Mouse (Mus musculus) adrenal gland, adult 8-10 months (tissue): ENCODE data around the gene Gm21915. TPM values are rescaled to one million over a fixed set of nuclear protein-coding genes. Genes with fewer than 3 reads are reported as not detected.

Experiments
- DNase-seq: peaks from one replicate; pipeline ENCODE4 v3.0.0; 2022
- total RNA-seq, 4 experiments: library from RNA; stranded (reverse); gene quantifications; 2 replicates each; pipeline ENCODE4 v1.2.4; 2022

The Gm21915 gene
- total RNA-seq, 4 experiments from 2014 or later: not detected

DNA sequence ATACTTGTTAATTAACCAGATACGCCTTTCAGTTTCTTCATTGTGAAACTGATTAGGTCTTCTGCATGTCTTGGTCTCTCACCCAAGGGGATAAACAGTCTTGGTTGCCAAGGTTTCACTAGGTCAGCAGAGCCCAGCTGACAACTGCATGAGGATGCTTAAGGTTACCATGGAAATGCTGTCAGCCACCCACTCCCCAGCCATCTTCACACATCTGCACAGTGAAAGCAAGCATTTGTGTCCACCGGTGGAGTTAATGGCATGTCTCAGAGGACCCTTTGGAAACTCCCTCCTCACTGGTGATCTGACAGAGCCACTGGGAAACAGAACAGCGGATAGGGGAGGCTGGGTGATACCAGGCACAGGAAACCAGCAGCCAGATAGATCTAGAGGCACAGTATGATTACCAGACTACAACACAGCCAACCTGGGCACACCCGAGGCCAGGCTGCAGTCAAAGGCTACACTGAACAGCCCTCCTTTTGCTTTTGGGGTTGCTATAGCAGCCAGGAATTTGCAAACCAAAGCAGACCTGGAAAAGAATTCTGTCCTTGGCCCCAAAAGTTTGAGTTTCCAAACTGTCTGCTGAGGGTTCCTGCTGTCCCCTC, 1.0 kb downstream of the Gm21915 start:
- DNase-seq: no peak

DNA sequence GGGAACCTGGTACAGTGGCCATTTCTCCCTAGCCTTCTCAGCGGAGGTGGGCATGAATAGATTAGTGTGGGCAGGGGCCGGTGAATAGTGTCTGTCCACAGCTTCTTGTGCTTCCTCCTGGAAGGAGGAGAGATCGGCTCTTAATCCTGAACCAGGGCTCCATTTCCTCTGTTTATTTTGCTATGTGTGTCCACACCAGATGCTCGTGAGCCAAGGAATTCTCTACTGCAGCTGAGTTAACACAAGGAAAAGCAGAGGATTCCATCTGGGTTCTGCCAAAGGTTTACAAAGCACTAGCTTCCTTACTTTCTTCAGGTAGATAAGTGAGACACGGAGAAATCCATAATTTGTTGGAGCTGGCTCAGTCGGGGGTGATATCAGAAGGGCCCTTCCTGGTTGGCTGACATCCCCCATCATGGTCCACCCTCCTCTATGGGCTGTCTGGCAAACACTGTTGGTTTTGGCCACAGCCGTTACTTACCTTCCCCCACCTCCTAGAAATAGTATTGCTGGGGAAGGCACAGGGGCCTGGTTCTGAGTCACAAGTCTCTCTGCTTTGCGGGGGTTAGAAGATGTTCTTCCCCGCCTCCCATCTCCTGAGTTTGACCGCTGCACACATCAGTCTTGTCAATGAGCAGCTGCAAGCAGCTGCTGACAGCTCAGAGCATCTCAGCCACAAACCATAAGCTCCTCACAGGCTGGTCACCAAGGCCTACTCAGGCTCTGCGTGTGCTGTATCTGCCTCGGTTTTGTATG, 5.0 kb downstream of the Gm21915 start:
- DNase-seq: no peak

DNA sequence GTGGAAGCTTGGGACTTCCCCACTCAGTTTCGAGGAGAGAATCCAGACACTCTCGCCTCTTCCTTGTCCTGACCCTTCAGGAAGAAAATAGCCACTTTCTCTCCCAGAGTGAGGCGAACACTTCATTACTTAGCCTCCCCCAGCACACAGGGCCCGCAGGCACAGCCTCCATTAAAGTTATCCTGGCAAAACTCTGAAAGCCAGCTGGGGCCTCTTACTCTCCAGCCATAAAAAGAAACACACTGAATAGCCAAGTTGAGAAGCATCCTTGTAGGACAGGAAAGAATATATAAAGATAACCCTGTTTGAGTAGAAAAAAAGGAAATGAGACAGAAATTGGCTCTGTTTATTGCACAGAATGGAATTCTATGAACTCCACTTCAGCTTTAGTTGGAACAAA, 8.2 kb downstream of the Gm21915 start:
- DNase-seq: no peak

DNA sequence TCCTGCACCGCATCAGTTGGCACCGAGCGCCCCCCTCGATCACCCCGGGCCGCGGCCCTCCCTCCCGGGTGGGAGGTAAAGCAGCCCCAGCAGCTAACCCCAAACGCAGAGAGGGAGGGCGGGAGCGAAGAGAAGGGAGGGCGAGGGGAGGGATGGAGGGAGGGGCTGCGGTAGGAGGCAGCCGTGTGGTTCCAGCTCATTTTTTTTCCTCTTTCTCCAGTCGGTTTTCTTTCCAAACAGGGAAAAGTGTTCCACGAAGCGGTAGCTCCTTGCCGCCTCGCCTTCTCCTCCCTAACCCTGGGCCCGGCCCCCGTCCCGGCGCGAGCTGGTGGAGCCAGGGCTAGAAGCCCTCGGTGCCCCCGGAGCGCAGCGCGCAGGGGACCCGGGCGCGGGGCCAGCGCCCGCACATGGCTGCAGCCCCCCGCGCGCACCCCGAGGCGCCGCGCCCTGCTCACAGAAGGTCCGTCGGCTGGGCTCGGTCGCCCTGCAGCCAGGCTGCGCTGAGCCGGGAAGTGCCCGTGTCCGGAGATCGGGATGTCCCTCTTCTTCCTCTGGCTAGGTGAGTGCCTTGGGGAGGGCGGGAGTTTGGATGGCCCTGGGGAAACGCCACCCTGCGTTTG, 15.5 kb downstream of the Gm21915 start, which contains the start of gene Clmp:
Clmp (plus strand) TSS at position 162 of the 620 bp plus-strand sequence.
- DNase-seq: no peak

DNA sequence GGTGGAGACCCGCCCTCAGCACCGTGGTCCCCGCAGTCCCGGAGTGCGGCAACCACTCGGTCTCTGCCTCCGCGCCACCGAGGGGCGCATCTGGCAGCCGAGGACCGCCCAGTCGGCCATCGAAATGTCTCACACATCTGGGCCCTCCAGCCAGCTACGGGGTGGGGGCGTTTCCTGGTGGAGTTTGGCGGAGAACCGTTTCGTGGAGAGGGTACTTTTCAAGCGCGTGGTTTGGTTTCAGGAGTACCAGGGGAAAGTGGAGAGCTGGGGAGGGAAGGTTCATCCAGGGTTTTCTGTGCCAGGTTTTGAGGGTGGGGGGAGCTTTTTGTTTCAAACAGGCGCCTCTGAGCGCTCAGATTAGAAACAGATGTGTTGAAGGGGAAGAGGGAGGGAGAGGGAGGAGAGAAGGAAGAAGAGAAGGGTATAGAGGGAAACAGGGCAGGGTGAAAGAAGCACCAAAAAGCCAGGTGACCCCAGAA, 16.0 kb downstream of the Gm21915 start:
- DNase-seq: no peak

DNA sequence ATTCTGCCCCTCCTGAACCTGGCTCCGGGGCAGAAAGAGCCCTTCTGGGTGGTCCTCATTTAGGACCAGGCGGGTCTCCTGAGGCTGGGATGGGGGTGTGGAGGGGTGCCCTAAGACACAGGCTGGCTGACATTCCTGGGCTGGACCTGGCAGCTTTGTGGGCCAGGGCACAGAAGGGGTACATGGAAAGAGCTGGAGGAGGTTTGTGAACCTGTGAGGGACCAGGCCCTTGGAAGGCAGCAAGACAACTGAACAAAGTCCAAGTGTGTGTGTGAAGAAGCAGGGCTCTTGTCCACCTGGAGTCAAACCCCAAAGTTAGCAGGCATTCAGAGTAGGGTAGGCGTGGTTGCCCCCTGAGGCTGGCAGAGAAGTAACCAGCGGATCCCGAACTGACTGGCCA, 16.6 kb downstream of the Gm21915 start:
- DNase-seq: no peak

DNA sequence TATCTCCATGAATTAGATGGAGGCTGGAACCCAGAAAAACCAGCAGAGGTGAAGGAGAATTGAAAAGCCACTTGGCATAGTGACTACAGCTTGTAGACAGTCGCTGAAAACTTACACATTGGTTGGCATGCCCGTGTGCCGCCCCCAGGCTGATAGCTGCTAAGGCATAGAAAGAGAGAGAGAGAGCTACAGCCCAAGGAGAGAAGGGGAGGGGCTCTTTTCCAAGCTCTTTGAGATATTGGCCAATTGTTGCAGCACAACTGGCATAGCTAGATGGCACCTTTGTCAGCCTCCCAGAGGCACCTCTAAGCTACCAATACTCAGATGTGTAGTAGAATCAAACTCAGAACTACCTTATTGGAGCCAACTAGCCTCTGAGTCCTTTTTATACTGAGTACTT, 17.1 kb downstream of the Gm21915 start:
- no peak for DNase-seq

DNA sequence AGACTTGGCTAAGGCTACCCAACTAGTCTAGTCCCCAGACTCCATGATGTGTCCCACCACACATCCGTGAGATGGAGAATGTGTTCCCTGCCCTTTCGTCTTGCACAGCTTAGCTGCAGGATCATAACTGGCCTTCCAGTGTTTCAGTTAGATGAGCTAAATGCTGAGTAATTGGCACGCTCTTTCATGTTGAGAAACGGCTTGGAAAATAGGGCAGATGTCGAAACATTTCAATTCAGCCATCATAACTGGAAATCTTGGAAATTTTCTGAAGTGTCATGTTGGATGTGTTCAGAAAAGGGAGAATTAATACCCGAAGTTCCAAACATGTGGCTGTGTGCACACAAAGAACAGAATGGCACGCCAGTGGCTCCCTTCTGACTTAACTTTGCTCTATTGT, 20.1 kb downstream of the Gm21915 start:
- peak; percentile 30 for DNase-seq

DNA sequence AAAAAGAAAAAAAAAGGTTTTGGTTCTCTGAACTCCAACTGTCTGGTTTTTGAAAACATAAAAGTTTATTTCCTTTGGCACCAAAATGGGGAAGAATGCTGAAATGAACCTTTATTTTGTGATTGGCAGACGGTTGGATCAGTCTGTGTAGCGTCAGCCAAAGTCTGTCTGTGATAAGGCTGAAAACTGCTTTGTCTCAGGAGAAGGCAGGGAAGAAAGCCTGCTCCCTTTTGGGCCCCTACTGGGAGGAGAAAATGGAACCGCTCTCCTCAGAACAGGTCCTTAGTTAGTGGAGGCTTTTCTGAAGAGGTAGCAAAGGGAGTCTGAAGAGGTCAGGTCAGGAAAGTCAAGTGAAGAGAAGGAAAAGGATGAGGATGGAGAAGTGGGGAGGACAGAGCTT, 22.6 kb downstream of the Gm21915 start:
- no peak for DNase-seq

DNA sequence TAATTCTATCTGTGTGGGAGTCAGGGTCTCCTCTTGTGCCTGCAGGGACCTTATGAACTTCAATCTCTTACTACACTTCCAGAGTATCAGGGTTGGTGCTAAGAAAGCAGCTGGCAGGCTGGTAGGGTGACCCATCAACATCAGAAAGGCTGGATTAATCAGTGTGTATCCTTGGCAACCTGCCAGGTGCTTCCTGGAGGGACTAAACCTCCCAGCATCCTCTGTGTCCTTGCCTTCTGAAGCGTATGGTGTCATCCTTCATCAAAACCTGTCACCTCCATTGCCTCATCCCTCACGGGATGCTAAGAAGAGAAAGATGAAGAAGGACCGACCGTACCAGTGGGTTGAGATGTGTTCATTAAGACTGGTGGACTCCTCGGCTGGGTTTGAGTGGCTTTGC, 23.4 kb downstream of the Gm21915 start:
- peak; percentile 46 for DNase-seq

DNA sequence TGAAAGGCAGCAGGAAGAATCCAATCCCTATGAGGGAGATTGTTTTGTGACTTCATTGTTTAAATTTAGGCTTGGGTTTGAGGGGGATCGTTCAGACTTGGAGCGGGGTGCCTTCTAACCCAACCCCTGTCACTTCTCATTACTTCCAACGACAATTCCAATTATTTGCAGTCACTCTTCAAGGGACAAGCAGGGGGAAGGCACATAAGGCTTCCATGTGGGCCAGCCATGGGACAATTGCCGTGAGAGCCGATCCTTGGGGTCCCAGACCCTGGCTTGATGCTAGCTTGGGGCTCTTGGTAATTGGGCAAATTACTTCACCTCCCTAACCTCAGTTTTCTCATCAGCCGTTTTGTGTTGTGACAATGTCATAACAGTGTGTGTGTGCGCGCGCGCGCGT, 23.9 kb downstream of the Gm21915 start:
- DNase-seq: no peak

DNA sequence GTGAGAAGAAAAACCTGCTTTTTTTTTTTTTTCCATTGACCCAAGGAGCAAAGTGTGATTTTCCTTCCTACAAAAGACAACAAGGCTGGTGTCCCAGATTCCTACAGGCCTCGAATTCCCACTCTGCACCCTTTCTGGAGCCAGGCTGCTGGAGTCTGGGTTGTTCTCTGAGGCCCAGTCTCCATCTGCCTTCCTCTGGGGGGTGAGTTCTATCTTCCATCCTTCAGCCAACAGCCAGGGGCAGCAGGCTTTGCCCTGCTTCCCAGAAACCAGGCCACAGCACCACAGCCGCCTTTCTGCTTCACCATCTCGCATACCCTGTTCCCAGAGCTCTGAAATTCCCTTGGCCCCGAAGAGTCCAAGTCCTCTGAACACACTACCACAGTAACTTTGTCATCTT, 25.7 kb downstream of the Gm21915 start:
- no peak for DNase-seq

DNA sequence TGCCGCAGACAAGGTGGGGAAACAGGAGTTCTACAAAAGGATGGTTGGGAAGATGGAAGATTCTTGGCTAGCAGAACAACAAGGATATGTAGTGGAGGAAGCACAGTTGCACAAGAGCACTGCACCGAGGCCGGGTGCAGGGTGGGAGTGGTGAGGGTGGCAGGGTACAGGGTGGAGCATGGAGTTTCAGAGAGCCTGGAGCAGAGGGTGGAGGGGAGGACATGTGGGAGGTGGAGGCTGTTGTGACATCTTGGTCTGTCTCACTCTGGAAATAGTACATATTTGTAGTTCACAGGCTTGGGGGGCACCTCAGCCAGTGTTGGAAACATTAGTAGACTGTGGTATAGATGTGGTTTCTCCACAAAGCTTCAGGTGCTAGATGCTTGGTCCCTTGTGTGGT, 28.8 kb downstream of the Gm21915 start:
- DNase-seq: no peak

DNA sequence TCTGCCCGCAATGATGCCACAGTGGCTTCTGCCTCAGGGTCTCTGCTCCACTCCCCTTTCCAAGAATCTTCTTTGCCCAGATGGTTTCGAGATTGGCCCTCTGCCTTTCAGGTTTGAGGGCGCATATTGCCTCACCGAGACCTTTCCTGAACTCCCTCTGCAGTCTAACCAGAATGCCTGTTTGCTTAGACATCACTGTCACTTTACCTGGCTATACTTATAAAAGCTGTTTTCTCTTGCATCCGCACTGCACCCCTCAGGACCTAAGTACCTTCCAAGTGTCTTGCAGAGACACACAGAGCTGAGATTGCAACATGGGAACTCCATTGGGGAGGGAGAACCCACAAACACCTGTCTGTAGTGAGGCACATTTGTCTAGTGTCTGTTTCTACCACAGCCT, 29.8 kb downstream of the Gm21915 start:
- DNase-seq: no peak

DNA sequence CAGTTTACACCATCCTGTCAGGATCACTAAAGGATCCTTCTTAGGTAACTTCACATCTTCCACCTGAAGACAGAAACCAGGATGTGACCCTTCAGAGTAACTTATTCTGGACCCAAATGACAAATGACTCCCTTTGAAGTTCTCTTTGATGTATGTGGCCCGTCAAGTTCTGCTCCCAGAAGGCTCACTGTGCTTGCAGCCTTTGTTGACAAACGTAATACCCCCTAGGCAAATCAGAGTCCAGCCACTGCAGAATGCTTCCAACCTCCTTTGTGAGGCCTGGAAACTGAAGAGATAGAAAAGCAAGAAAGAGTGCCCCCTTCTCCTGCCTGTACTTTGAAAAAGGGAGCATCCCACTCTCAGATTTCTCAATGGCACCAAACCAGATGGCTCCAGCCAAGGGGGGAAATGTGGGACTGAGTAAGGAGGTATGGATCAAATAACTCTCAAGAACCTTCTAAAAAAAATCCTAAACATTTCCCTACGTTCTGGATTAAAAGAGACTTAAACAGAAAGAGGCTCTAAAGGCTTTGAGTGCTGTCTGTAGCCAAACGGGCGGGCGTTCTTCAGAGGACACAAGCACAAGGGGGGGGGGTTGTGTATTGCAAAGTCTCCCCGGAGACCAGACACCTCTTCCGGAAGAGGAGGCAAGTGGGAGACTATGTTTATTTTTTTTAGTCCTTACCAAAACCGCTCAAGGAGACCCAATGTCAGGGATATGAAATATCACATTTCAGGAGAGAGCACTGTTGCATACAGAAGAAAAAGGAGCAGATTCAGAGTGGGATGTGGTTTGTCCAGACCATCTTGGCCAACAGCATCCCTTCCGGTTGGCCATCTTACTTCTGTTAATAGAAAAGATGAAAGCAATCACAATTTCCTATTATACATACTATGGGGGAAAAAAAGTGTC, 34.2 kb downstream of the Gm21915 start:
- no peak for DNase-seq

DNA sequence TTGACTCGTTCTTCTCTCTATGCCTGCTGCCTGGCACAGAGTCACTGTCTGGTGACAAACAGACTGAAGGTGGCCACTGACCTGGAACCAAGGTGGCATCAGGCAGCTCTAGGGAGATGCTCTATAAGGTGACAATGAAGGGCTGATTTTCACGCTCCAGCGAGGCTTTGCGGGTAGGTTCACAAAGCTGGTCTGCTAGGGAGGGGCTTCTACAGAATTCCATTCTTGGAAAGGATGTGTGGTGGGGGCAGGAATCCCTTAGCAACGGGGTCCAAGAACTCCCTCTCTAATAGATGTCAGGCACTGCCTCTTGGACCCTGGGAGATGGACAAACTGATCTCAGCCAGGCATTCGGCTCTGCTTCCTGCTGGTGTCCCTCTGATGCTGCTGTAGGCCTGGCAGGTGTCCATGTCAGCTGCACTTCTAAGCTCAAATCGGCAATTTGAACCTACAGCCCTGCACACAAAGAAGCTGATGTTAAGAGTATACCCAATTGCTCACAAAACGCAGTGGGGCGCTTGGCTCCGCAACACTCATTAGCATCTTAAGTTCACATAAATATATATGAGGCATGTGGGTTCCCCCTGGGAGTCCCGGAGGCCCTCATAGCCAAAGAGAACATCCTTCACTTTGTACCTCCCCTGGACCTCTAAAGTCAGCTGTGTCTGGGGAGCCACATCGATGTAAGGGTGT, 38.2 kb downstream of the Gm21915 start:
- no peak for DNase-seq

DNA sequence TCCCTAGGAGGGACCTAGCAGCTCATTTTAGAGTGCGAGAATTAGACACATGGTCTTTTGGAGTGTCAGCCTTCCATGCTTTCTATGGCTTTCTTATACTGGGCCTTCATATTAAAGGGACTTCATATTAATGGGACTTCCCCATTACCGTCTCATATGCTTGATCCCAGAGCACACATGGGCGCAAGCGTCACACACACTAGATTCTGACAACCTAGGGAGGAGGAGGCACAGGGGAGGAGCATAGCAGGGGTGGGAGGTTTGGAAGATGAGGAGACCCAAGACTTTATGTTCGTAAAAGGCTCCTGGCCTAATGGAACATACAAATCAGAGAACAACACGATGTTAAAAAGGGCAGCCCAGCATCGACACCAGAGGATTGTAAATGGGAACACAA, 38.7 kb downstream of the Gm21915 start:
- no peak for DNase-seq

DNA sequence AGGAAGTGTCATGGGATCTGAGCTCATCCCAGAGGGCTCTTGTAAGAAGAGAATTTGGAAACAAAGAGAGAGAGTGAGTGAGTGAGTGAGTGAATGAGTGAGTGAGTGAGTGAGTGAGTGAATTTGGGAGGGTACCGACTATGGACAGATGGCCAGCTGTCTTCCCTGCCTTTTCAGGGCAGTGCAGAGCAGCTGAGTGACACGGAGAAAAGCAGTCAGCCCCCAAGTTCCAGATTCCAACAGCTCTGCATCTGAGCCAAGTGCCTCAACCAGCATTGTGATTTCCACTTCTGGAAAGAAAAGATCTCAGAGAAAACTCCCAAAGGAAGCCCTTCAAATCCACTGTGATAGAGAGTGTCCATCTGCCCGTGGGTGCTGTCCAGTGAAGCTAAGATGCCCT, 39.2 kb downstream of the Gm21915 start:
- no peak for DNase-seq

DNA sequence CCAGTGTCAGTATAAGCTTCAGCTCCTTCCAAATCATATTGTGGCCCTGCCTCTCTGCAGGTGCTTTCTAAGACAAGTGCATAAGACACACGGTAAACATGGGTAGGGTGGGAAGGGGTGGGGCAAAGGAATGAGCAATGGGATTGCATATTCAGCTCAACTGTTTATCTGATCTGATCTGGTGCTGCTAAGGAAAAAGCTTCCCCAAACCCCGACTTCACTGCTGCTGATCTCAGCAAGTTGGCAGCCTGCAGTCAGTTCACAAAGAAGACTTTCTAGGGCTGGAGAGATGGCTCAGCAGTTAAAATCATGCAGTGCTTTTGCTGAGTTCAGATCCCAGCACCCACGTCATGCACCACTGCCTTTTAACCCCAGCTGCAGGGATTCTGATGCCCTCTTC, 39.6 kb downstream of the Gm21915 start:
- no peak for DNase-seq

DNA sequence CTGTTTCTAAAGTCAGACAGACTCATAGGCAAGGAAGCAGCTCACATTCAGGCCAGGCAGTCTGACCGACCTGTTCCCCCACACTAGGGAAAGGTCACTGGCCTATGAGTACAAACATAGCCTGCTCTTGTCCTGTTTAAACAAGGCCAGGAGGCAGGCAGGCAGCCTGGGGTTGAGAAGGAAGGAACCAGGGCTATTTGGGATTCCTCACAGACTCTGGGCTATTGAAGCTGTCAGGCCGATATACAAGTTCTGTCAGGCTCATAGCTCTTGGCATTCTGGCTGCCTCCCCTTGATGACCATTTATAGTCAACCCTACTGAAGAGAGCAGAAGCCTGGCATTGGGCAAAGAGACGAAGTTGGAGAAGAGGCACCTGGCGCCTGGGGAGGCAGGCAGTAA, 41.2 kb downstream of the Gm21915 start:
- no peak for DNase-seq

DNA sequence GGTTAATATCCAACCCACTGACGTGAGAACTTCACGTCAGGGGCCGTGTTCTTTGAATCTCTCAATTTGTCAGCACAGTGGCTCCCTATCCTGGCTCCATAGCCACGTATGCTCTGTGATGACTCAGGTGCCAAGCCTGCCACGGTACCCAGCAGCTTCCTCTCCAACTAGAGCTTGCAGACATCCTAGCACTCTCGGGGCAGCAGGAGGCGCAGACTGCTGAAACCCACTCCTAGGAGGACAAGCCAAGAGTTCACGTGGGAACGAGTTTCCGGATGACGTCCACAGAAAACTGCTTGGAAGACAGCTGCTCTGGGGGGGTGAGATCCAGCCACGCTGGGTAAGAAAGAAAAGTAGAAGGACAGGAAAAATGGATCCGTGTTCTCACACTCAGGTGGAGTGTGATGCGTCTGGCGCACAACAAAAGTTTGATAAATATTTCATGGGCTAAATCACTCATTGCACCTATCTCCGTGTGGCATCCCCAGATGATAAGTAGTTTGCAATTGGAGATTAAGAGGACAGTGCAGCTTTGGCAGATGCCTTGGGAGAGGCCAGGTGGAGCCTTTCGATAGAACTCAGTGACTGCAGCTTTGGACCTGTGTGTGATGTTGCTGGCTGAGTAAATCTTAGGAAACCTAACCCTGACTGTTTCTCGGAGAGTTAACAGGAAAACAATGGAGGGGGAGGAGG, 46.9 kb downstream of the Gm21915 start:
- no peak for DNase-seq

DNA sequence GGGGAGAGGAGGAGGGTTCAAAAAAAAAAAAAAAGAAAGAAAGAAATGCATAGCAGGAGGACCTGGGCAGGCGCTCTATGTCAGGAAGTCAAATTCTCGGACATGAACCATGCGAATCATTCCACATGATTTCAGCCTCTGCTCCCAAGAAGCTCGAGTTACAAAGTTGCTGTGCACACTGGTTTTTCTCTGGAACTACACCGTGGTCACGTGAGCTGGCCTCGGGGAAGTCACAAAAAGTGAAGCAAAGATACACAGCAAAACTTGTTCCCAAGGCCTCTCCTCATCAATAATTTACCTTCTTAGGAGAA, 47.4 kb downstream of the Gm21915 start:
- DNase-seq: no peak
